Mouse (Mus musculus): ENCODE data around the gene Rps19. TPM values are rescaled to one million over a fixed set of nuclear protein-coding genes. Genes with fewer than 3 reads are reported as not detected.
"Not testable (repeated sequence)": the region's sequence is repeated elsewhere in the genome, so short reads cannot be mapped to it uniquely, and the experiment has no call there.

Rps19 gene
- polyA plus RNA-seq, 1 experiment = 698 TPM

- peaks cover 43% of the 10 kb centered on the region for H3K36me3 ChIP-seq (ENCODE audit: control insufficient read depth, insufficient read depth, low read length)
- no peak overlapping the region; the same call in 1 of the 2 replicates for H3K27ac ChIP-seq (ENCODE audit: control insufficient read depth, insufficient read depth, low read length)
- no peak overlapping the region for H3K4me3 ChIP-seq (ENCODE audit: control insufficient read depth, insufficient read depth, low read length)
- H3K4me1 ChIP-seq (replicated peaks; ENCODE audit: control insufficient read depth, insufficient read depth, low read length) = peaks cover 14% of the 10 kb centered on the region
- H3K27me3 ChIP-seq (ENCODE audit: control insufficient read depth, insufficient read depth, low read length) = no peaks in the 10 kb centered on the region
- no peak for DNase-seq
- WGBS = 93% methylated on average over 6 of the region's 6 CpGs
- TF ChIP-seq POLR2A (IDR thresholded peaks at IDR 0.05; ENCODE audit: control insufficient read depth, extremely low read depth, insufficient read depth, low read length, poor library complexity) = no peak
- no peak for TF ChIP-seq CTCF (IDR thresholded peaks at IDR 0.05; ENCODE audit: borderline replicate concordance, control insufficient read depth, extremely low read depth, insufficient read depth, low read length, poor library complexity)
Observed at GRCm38 (mm10) chr7:24889431-24890220, 5.5 kb downstream of the Rps19 start.

GRCm38 (mm10) chr7:24890281-24891216 lies 6.4 kb downstream of the Rps19 start:
- whole genome bisulfite sequencing = 35% methylated on average over 10 of the region's 10 CpGs
- no peaks in the 10 kb centered on the region for H3K27me3 ChIP-seq (ENCODE audit: control insufficient read depth, insufficient read depth, low read length)
- H3K4me1 ChIP-seq (replicated peaks; ENCODE audit: control insufficient read depth, insufficient read depth, low read length) = peaks cover 11% of the 10 kb centered on the region
- H3K27ac ChIP-seq (ENCODE audit: control insufficient read depth, insufficient read depth, low read length) = no peak overlapping the region; the same call in 1 of the 2 replicates
- DNase-seq = peak; percentile 76
- TF ChIP-seq CTCF (IDR thresholded peaks at IDR 0.05; ENCODE audit: borderline replicate concordance, control insufficient read depth, extremely low read depth, insufficient read depth, low read length, poor library complexity) = peak; percentile 84; the same call in 1 of the 2 replicates
- no peak for TF ChIP-seq POLR2A (IDR thresholded peaks at IDR 0.05; ENCODE audit: control insufficient read depth, extremely low read depth, insufficient read depth, low read length, poor library complexity)
- H3K36me3 ChIP-seq (ENCODE audit: control insufficient read depth, insufficient read depth, low read length) = peaks cover 43% of the 10 kb centered on the region
- H3K4me3 ChIP-seq (ENCODE audit: control insufficient read depth, insufficient read depth, low read length) = no peak overlapping the region

DNA sequence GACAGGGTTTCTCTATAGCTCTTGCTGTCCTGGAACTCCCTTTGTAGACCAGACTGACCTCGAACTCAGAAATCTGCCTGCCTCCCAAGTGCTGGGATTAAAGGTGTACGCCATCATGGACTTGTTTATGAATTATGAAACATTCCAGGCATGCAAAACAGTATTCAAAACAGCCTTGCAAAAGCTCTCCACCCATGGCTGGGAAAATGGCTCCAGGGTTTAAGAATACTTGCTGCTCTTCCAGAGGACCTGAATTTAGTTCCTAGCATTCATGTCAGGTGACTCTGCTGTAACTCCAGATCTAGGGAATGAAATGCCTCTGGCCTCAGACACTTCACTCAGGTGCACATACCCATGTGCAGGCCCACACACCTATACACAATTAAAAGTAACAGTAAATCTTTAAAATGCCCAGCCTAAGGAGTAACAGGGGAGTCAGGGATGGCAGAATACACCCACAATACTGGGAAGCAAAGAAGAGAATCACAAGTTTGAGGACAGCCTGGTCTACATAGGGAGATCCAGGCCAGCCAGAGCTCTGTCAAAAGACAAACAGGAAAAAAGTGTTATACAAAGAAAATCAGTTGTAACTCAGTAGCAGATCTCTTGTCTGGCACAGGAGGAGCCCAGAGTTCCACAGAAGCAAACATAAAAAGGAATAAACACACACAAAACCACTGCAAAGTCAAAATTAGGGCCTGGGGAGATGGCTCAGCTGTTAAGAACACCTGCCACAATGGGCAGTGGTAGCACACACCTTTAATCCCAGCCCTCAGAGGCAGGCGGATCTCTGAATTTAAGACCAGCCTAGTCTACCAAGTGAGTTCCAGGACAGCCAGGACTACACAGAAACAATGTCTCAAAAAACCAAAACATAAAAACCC lies 7.3 kb downstream of the Rps19 start:
- Histone ChIP-seq H3K36me3 (ENCODE audit: control insufficient read depth, insufficient read depth, low read length) (peaks cover 36% of the 10 kb centered on the region), H3K27ac (ENCODE audit: control insufficient read depth, insufficient read depth, low read length) (peak overlapping the region; percentile 60; the same call in 1 of the 2 replicates), H3K4me3 (ENCODE audit: control insufficient read depth, insufficient read depth, low read length) (no peak overlapping the region), H3K27me3 (ENCODE audit: control insufficient read depth, insufficient read depth, low read length) (no peaks in the 10 kb centered on the region), H3K4me1 (replicated peaks; ENCODE audit: control insufficient read depth, insufficient read depth, low read length) (peaks cover 2% of the 10 kb centered on the region)
- no peak for TF ChIP-seq CTCF (IDR thresholded peaks at IDR 0.05; ENCODE audit: borderline replicate concordance, control insufficient read depth, extremely low read depth, insufficient read depth, low read length, poor library complexity)
- TF ChIP-seq POLR2A (IDR thresholded peaks at IDR 0.05; ENCODE audit: control insufficient read depth, extremely low read depth, insufficient read depth, low read length, poor library complexity) = no peak
- no peak for DNase-seq
- 77% methylated on average over 3 of the region's 3 CpGs for WGBS

GRCm38 (mm10) chr7:24892125-24892583 lies 8.0 kb downstream of the Rps19 start:
- 86% methylated on average over 2 of the region's 2 CpGs for WGBS
- TF ChIP-seq POLR2A (IDR thresholded peaks at IDR 0.05; ENCODE audit: control insufficient read depth, extremely low read depth, insufficient read depth, low read length, poor library complexity) (no peak), CTCF (IDR thresholded peaks at IDR 0.05; ENCODE audit: borderline replicate concordance, control insufficient read depth, extremely low read depth, insufficient read depth, low read length, poor library complexity) (no peak)
- H3K36me3 ChIP-seq (ENCODE audit: control insufficient read depth, insufficient read depth, low read length) = peaks cover 29% of the 10 kb centered on the region

GRCm38 (mm10) chr7:24895749-24896148 lies 11.6 kb downstream of the Rps19 start:
- not testable (repeated sequence) for H3K4me3 ChIP-seq (ENCODE audit: control insufficient read depth, insufficient read depth, low read length); H3K36me3 ChIP-seq (ENCODE audit: control insufficient read depth, insufficient read depth, low read length); H3K27ac ChIP-seq (ENCODE audit: control insufficient read depth, insufficient read depth, low read length); H3K27me3 ChIP-seq (ENCODE audit: control insufficient read depth, insufficient read depth, low read length); H3K4me1 ChIP-seq (replicated peaks; ENCODE audit: control insufficient read depth, insufficient read depth, low read length); DNase-seq
- 90% methylated on average over 2 of the region's 2 CpGs for WGBS

More at GRCm38 (mm10) chr7:24892125-24892583, 8.0 kb downstream of the Rps19 start:
- peak overlapping the region; percentile 82 for H3K27ac ChIP-seq (ENCODE audit: control insufficient read depth, insufficient read depth, low read length)
- H3K4me3 ChIP-seq (ENCODE audit: control insufficient read depth, insufficient read depth, low read length) = no peak overlapping the region
- H3K27me3 ChIP-seq (ENCODE audit: control insufficient read depth, insufficient read depth, low read length) = no peaks in the 10 kb centered on the region
- DNase-seq = no peak
- peaks cover under 1% of the 10 kb centered on the region; the same call in 1 of the 2 replicates for H3K4me1 ChIP-seq (replicated peaks; ENCODE audit: control insufficient read depth, insufficient read depth, low read length)

Measured in thymus, adult 2 months (tissue).